Mouse (Mus musculus) heart, embryonic 16.5 days (tissue): ENCODE data around the gene Pde9a. TPM values are rescaled to one million over a fixed set of nuclear protein-coding genes. Genes with fewer than 3 reads are reported as not detected.
A peak's percentile ranks its signal among the peaks of the same experiment; 100 is the strongest.

ENCODE experiments used
- ATAC-seq: fragments of 200-750 bp; cut with Nextera tagmentation; replicated peaks from 2 replicates; pipeline ENCODE4 v1.8.0; 2017; ENCODE audit warnings: moderate number of reproducible peaks; ENCODE audit not compliant: insufficient read depth, low FRiP score; ENCODE audit errors: extremely low read depth
- H3K27ac ChIP-seq: fragments of 300-500 bp; sonication (generic); 2 replicates; pipeline ENCODE4 v1.5.1; 2014; ENCODE audit warnings: mild to moderate bottlenecking, low read length, control low read depth, moderate library complexity
- H3K27me3 ChIP-seq: fragments of 300-500 bp; sonication (generic); 2 replicates; pipeline ENCODE4 v1.6.1; 2014; ENCODE audit warnings: low read length, mixed read lengths; ENCODE audit not compliant: control insufficient read depth, insufficient read depth
- H3K36me3 ChIP-seq: fragments of 300-500 bp; sonication (generic); 2 replicates; pipeline ENCODE4 v1.6.1; 2014; ENCODE audit not compliant: control insufficient read depth, insufficient read depth
- H3K4me1 ChIP-seq: fragments of 300-500 bp; sonication (generic); 2 replicates; pipeline ENCODE4 v1.6.1; 2014; ENCODE audit warnings: low read length, mixed read lengths; ENCODE audit not compliant: control insufficient read depth, insufficient read depth
- H3K4me2 ChIP-seq: fragments of 300-500 bp; sonication (generic); 2 replicates; pipeline ENCODE4 v1.6.1; 2014; ENCODE audit warnings: low read depth, mild to moderate bottlenecking, control low read depth, low read length
- H3K4me3 ChIP-seq: fragments of 300-500 bp; sonication (generic); 2 replicates; pipeline ENCODE4 v1.5.1; 2014; ENCODE audit warnings: mild to moderate bottlenecking, control low read depth, low read length
- H3K9ac ChIP-seq: fragments of 300-500 bp; sonication (generic); 2 replicates; pipeline ENCODE4 v1.6.1; 2014; ENCODE audit warnings: low read length, control low read depth
- H3K9me3 ChIP-seq: fragments of 300-500 bp; sonication (generic); replicated peaks from 2 replicates; pipeline ENCODE4 v1.6.1; 2016; ENCODE audit warnings: low read length; ENCODE audit not compliant: control insufficient read depth
- WGBS: fragments of 180-500 bp; shearing (Covaris S2); extraction: QIAGEN DNeasy Blood & Tissue Kit; methylation state at CpG from one replicate; pipeline ENCODE4 v1.1.7; 2014; 5-methylcytosine and 5-hydroxymethylcytosine counted together
- polyA plus RNA-seq: library from polyadenylated mRNA; unstranded; fragments of >200 nt; fragmentation: Nextera tagmentation; extraction: Ambion mirVana; gene quantifications from 2 replicates; pipeline ENCODE4 v1.2.1, GENCODE M21; 2015

Pde9a gene
- polyA plus RNA-seq, 1 experiment from 2014 or later = 7.4 TPM

DNA sequence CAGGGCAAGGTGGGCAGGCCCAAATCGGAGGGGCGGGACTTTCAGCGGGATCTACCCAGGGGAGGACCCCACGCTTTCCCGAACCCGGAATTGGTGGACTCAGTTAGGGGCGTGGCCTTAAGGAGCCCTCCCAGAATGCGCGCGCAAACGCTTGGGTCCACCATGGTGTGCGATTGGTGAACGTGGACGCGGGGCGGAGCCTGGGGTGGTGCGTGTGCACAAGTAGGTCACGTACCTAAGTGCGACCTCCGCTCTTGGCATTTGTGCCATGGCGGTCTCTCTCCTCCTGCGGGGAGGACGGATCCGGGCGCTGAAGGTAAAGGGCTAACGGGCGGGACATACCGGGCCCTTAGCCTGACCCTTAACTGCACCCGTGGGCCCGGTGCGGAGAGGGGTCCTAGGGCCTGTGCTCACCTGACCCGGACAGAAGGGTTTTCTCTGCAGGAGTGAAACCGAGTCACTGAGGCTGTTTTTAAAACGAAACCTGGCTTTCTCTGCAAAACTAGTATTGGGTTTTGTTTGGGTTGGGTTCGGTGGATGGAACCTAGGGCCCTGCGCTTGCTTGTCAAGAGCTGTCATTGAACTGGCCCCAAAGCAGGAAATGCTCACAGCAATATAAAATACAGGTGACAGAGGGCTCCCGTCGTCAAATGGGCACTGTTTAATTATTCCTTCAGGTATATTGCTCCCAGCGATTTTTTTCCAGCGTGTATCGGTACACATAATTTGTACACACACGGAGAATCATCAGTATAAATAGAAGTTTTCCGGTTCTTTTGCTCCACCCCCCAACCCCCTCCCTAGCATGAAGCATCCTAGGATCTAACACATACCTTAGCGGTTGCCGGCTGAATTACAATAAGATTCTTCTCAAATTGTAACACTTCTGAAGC lies 134.2 kb downstream of the Pde9a start, which contains the start of the genes Wdr4 and Ndufv3:
Gene Wdr4, minus strand, starts transcription at position 35 of the 893 bp plus-strand sequence.
Gene Ndufv3, plus strand, starts transcription at position 170 of the 893 bp plus-strand sequence.
- no peaks in the 10 kb centered on the region for H3K9me3 ChIP-seq
- peak; percentile 98 for ATAC-seq
- H3K9ac ChIP-seq = peak within 1 kb of the TSS; percentile 96
- H3K27ac ChIP-seq = peak within 1 kb of the TSS; percentile 95
- under 1% methylated on average over 45 of the region's 45 CpGs for WGBS
- H3K36me3 ChIP-seq = peaks cover 15% of the 10 kb centered on the region
- peak within 1 kb of the TSS; percentile 99 for H3K4me3 ChIP-seq
- peak within 1 kb of the TSS; percentile 70 for H3K4me2 ChIP-seq
- no peaks in the 10 kb centered on the region for H3K27me3 ChIP-seq
- peaks cover 21% of the 10 kb centered on the region for H3K4me1 ChIP-seq

GRCm38 (mm10) chr17:31520895-31521294 lies 134.9 kb downstream of the Pde9a start:
- 14% methylated on average over 3 of the region's 3 CpGs for WGBS

DNA sequence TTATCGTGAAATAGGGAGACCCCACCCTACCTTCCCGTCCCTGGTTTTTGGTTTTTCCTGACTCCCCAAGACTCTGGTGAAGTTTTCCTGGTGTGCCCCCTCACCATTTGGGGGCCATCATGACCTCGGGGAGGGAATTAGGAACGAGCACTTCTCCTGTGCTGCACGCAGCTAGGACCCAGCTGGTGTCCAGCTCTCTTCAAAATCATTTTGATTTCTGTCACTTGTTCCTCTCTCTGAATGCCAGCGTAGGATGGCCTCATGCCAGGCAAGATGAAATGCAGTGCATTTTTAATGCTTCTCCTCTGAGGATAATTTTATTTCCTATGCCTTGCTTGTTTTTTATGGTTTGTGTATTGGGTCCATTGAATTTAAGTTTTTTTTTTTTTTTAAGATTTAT lies 135.9 kb downstream of the Pde9a start:
- H3K27ac ChIP-seq = no peak overlapping the region; the same call in 1 of the 2 replicates
- H3K4me2 ChIP-seq = no peak overlapping the region
- H3K9me3 ChIP-seq = no peaks in the 10 kb centered on the region
- peaks cover 15% of the 10 kb centered on the region for H3K36me3 ChIP-seq
- no peaks in the 10 kb centered on the region for H3K27me3 ChIP-seq
- 0 out of 2 replicates have a peak overlapping the region, but pooled peaks have one; percentile 8 for H3K9ac ChIP-seq
- WGBS = 82% methylated on average over 6 of the region's 6 CpGs
- H3K4me1 ChIP-seq = peaks cover 21% of the 10 kb centered on the region
- no peak for ATAC-seq
- no peak overlapping the region for H3K4me3 ChIP-seq

More at GRCm38 (mm10) chr17:31520895-31521294, 134.9 kb downstream of the Pde9a start:
- Histone ChIP-seq H3K36me3 (peaks cover 15% of the 10 kb centered on the region), H3K27ac (peak overlapping the region; percentile 95), H3K9ac (peak overlapping the region; percentile 96), H3K4me2 (peak overlapping the region; percentile 70), H3K4me3 (peak overlapping the region; percentile 99), H3K27me3 (no peaks in the 10 kb centered on the region), H3K9me3 (no peaks in the 10 kb centered on the region), H3K4me1 (peaks cover 21% of the 10 kb centered on the region)
- 0 out of 2 replicates have a peak, but pooled peaks have one; percentile 11 for ATAC-seq

DNA sequence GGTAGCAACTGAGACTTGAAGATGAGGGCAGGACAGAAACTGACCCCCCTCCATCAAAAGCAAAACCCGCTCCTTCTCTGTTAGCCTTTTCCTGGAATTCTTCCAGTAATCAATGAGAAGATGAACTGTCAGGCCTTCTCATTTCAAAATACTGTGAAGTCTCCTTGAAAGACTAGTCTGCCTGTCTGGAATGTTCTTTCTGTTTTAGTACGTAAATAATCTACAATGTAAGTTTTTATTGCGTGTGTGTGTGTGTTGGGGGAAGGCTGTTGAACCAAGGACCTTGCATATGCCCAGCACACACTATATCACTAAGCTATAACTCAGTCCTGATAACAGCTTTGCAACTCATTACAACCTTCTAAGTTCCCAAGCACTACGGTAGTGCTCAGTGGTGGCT lies 139.1 kb downstream of the Pde9a start:
- no peak for ATAC-seq
- H3K9ac ChIP-seq = no peak overlapping the region
- H3K4me1 ChIP-seq = peaks cover 21% of the 10 kb centered on the region
- no peaks in the 10 kb centered on the region for H3K9me3 ChIP-seq
- peaks cover 34% of the 10 kb centered on the region for H3K36me3 ChIP-seq
- WGBS = 91% methylated on average over 4 of the region's 4 CpGs
- H3K27me3 ChIP-seq = no peaks in the 10 kb centered on the region
- no peak overlapping the region for H3K4me3 ChIP-seq
- H3K27ac ChIP-seq = no peak overlapping the region
- no peak overlapping the region for H3K4me2 ChIP-seq

- no peak for ATAC-seq
- 91% methylated on average over 3 of the region's 3 CpGs for WGBS
- Histone ChIP-seq H3K4me3 (no peak overlapping the region), H3K27ac (no peak overlapping the region), H3K27me3 (no peaks in the 10 kb centered on the region), H3K4me2 (no peak overlapping the region), H3K36me3 (peaks cover 38% of the 10 kb centered on the region), H3K9me3 (no peaks in the 10 kb centered on the region), H3K9ac (no peak overlapping the region), H3K4me1 (peaks cover 19% of the 10 kb centered on the region)
Measured at GRCm38 (mm10) chr17:31525816-31526215, 139.8 kb downstream of the Pde9a start.

Other genes with a start within 250 kb of the Pde9a start
- not detected in 2 replicates for gene Tff2, start 241.9 kb upstream of the Pde9a start, polyA plus RNA-seq
- gene Tff1, start 220.9 kb upstream of the Pde9a start, polyA plus RNA-seq = not detected in 2 replicates
- gene Tmprss3, start 187.2 kb upstream of the Pde9a start, polyA plus RNA-seq = not detected in 2 replicates
- 3.8 and 8.3 TPM in 2 replicates for gene Ubash3a, start 178.3 kb upstream of the Pde9a start, polyA plus RNA-seq
- 3.5 and 4.0 TPM in 2 replicates for gene Rsph1, start 108.8 kb upstream of the Pde9a start, polyA plus RNA-seq
- 10.0 and 10.5 TPM in 2 replicates for gene Slc37a1, start 99.4 kb upstream of the Pde9a start, polyA plus RNA-seq
- gene Wdr4, start 133.8 kb downstream of the Pde9a start, polyA plus RNA-seq = 20.2 and 21.8 TPM in 2 replicates
- gene Ndufv3, start 133.9 kb downstream of the Pde9a start, polyA plus RNA-seq = 625 and 628 TPM in 2 replicates
- 17.9 and 20.6 TPM in 2 replicates for gene Pknox1, start 178.5 kb downstream of the Pde9a start, polyA plus RNA-seq